Mouse (Mus musculus): ENCODE results near the gene Tbc1d17. TPM values are rescaled to one million over a fixed set of nuclear protein-coding genes. Genes with fewer than 3 reads are reported as not detected.

Gene Tbc1d17
- total RNA-seq, 2 experiments from 2014 or later, result 13.6 to 19.2 TPM

DNA sequence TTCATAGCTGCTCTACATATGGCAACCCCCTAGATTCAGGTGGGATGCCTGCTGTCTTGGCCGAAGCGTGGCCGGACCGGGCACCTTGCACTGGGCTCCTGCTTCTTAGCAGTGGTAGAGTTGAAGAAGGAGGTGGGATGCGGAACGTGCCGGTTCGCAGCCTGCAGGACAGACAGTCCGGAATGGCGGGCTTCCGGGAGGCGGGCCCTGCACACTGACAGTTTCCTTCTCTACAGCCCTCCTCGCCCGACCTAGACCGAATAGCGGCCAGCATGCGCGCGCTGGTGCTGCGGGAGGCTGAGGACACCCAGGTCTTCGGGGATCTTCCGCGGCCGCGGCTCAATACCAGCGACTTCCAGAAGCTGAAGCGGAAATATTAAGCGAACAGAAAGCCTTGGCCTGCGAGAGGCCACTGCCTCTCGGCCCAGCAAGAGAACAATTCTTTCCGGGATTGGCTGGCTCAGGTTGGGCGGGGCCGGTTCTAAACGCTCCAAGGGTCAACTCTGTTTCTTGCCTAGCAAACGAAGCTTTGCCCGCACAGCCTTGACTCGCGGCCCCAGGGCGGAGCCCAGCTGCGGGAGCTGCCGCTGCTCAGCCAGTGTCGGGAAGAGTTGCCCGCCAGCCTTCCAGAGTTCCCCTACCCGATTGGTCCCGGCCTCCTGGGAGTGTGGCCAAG, 5.6 kb upstream of the Tbc1d17 start:
- peak; percentile 25; the same call in 1 of the 2 replicates for ATAC-seq (replicated peaks; ENCODE audit: poor library complexity)

DNA sequence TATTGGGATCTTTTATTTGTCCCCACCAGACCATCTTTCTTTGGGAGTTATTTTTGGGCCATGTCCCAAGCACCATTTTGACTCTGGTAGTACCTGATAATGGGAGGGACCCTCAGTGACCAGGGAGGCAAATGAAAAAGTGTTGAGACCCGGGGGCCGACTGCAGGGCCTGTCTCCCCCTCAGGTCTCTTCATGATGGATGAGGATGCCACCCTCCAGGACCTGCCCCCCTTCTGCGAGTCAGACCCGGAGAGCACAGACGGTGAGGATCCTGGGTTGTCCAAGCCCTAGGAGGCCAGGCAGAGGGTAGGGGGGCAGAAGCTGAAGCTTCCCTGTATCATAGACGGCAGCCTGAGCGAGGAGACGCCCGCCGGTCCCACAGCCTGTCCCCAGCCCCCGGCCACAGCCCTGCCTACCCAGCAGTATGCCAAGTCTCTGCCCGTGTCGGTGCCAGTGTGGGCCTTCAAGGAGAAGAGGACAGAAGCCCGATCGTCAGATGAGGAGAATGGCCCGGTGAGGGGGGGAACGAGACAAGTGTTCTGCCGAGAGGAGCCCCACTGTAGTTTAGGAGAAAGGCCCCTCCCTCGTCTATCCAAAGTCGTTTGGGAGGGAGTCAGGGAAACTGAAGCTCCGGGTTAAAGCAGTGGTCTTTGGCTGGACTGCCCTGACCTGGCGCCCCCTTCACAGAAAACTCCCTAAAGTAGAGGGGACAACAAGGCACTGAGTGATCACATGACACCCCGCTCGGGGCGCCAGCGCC, 4.9 kb upstream of the Tbc1d17 start:
- no peak for ATAC-seq (replicated peaks; ENCODE audit: poor library complexity)

DNA sequence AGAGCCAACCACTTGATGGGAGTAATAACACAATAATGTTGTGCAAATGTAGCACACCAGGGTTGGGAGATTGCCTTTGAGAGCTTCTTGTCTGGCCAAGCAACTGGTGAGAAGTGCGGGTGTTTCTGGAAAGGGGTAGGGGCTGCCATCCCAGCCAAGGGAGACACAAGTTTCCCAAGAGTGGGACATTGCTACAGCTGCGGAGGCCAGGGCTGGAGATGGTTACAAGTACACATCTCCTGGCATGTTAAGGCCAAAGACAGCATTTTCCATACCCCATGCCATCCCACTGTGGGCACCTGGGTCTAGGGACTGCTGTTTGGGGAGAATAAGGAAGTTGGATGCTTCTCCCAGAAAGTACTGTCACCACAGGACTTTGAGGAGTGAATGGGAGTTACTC, 4.2 kb upstream of the Tbc1d17 start:
- ATAC-seq (replicated peaks; ENCODE audit: poor library complexity), result no peak

DNA sequence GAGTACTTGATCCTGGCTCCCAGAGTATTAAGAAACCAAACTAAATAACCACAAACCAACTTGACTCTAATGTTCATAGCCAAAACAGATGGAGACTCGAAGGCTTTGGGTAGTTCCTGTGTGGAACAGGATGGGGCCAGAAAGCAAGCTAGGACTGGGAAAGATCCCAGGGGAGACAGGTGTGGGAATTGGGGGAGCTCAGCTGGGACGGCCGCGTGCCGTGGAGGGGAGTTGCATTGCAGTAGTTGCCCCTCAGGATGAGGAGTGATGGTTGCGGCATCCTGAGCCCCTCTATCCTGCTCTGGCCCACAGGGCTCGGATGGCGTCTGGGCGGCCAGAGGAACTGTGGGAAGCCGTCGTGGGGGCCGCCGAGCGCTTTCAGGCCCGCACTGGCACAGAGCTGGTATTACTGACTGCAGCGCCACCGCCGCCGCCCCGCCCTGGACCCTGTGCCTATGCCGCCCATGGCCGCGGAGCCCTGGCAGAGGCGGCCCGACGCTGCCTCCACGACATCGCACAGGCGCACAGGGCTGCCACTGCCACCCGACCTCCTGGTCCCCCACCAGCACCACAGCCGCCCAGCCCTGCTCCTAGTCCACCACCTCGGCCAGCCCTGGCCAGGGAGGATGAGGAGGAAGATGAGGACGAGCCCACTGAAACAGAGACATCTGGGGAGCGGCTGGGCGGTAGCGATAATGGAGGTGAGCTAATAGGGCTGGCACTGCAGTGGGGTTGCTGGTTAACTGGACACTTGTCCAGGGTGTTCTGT, 3.6 kb upstream of the Tbc1d17 start:
- no peak for ATAC-seq (replicated peaks; ENCODE audit: poor library complexity)

DNA sequence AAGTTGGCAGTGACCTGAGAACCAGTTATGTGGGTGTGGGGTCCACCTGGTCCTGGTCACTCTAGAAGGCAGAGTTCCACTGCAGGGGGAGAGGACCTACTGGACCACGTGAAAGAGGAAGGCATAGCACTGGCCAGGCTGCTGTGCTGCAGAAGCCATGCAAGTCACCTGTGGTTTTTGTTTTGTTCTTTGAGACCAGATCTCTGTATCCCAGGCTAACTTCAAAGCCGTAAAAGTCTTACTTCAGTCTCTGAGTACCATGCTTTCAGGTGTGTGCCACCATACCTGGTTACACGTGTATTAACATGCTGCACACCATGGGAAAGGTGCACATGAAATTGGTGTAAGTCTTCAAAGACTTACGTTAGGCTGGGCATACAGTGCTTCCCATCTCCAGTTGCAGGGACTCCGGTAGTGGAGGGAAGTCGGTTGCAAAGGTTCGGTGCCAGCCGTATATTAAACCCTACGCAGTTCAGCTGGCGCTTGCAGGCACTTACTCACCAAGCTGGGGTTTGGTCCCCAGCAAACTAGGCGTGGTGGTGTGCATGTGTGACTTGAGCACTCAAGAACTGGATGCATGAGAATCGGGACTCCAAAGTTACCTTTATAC, 2.9 kb upstream of the Tbc1d17 start:
- no peak for ATAC-seq (replicated peaks; ENCODE audit: poor library complexity)

DNA sequence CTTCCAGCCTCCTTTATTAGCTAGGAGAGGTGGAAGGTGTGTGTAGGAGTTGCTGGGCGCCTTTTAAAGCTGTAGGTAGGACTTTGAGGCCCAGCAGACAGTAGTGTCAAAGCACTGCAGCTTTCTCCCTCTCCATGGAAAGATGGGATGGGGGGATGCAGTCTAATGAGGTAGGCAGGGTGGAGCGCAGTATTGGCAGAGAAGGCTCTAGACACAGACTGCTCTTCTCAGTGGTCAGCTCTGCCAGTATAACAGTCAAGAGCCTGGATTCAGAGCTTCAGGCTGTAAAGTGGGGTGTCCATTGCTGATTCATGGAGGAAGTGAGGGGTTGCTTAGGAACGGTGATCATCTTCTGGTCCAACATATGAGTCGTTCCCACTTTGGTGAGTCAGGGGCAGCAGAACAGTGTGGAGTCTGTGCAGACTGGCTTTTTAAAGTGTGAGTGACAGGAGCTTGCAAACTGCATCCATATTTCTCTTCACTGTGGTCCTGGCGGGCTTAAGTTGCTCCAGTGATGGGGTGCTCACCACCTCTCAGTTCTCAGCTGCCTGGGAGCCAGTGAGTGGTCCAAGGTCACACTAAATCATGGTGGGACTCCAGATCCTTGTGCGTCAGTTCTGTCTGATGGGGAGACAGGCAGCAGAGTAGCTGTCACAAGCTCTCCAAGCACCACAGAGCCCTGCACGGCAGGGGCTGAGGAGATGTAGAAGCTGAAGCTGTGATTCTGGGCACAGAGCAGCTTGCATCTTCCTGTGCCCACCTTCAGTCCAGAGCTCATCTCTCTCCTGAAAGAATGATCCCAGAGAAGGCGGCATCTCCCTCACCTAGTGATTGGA, 2.1 kb upstream of the Tbc1d17 start:
- no peak for ATAC-seq (replicated peaks; ENCODE audit: poor library complexity)

DNA sequence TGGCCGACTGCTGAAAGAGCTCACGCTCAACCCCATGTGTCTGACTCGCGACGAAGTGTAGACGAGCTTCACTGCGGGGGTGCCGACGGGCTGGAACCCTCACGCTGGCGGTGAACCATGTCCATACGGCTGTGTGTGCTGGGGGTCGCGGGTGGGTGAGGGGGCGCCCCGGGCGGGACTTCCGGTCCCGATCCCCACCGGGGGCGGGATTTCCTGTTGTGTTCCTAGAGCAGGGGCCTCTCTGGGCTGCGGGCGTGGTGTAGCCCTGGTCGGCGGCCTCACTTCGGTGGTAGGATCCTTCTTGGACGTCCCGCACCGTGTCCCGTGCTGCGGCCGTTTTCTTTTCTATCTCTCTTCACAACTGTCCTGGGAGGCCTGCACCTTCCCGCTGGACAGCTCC, 1.3 kb upstream of the Tbc1d17 start:
- 0 out of 2 replicates have a peak, but pooled peaks have one; percentile 4 for ATAC-seq (replicated peaks; ENCODE audit: poor library complexity)

DNA sequence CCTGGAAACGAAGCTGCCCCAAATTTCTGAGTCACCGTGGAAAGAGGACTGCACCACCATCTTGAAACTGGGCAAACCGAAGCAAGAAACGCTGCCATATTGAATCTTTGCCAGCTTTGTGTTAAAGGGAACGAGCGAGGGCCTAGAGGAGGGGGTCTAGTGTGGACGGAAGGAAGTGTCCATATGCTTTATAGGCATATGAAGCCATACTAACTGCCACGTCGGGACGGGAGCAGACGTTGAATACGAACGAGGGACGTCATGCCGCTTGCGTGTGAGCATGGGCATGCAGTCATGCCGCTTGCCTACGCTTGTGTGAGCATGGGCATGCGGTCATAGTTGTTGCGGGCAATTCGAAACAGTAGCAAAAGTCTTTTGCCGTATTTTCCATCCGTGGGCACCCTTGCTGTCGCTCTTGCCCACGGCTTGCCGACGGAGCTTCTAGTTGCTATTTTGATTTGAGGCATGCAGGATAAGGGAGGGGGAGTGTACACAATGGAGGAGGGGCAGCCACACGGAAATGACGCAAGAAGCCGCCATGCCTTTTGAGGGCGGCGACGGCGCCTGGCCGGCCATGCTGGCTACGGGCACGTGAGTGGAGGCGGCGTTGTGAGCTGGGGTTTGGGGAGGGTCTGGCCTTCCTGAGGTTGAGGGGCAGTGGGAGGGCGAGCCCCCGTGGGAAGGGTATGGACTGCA, 685 bp upstream of the Tbc1d17 start:
- peak; percentile 52 for ATAC-seq (replicated peaks; ENCODE audit: poor library complexity)

DNA sequence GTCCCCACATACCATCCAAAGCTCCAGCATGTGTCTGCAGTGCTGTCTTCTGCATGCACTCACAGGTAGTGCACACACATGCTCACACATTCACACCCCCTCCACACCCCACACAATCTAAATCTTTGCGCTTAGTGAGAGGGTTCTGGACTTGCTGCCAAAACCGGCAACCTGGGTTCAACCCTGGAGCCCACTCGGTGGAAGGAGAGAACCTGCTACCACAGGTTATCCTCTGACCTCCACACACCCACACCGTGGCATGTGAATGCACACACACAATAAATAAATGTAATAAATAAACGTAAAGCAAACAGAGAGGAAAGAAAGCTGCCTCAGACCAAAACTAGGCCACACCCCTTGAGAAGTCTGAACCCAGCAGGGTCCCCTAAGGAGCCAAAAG, 1.1 kb downstream of the Tbc1d17 start:
- ATAC-seq (replicated peaks; ENCODE audit: poor library complexity), result no peak

DNA sequence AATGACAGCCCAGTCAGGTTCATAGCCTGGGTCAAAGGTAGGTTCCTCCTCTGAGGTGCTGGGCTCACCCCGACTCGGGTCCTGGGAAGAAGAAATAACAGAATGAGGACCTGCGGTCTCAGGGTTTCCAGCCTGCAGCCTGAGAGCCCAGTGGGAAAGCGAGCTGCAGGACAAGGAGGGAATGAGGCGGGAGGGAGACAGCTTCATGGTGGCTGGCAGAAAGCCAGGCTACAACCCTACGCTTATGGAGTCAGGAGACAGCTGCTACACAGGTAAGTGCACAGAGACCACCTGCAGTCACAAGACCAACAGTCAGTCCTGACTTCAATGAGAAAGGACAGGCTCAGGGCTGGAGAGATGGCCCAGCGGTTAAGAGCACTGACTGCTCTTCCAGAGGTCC, 2.1 kb downstream of the Tbc1d17 start:
- no peak for ATAC-seq (replicated peaks; ENCODE audit: poor library complexity)

DNA sequence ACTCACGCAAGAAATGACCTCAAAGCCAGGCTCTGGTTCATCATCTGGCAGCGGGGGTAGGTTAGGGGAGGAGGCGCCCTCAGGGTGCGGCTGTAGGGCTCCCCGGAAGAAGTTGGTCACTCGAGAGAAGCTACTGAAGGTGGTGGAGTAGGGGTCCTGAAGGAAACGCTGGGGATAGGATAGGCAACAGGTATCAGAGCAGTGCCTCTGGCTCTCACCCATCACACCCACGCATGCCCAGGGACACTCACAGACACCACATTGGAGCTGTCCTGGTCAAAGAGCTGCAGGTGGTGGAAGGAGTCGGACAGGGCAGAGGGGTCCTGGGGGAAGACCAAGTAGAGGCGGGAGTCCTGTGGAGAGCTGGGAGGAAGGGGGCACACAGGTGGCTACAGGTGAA, 3.9 kb downstream of the Tbc1d17 start:
- ATAC-seq (replicated peaks; ENCODE audit: poor library complexity), result no peak

DNA sequence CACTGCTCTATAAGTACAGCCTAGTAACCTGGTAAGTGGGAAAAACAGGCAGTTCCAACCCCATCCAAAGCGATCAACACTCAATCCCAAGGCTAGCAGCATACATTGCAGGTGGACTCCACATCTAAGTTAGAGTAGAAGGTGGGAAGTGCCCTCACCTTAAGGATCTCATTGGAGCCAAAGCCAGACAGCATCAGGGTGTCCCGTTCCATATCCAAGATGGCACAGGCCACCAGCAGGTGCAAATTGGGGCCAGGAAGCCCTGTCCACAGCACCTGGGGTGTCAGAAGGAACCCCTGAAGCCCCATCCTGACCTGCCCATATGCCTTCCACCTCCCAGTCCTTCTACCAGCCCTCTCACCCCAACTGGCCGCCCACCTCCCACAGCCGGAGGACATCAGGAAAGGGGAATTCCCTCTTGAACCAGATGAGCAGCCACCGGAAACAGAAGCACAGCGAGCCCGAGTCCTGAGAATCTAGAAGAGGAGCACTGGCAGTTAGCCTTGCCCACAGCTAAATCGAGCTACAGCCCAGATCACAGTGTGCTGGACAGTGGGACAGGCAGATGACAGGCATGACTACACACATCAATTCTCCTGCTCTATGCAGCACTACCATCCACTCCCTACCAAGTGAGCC, 6.9 kb downstream of the Tbc1d17 start:
- no peak for ATAC-seq (replicated peaks; ENCODE audit: poor library complexity)

DNA sequence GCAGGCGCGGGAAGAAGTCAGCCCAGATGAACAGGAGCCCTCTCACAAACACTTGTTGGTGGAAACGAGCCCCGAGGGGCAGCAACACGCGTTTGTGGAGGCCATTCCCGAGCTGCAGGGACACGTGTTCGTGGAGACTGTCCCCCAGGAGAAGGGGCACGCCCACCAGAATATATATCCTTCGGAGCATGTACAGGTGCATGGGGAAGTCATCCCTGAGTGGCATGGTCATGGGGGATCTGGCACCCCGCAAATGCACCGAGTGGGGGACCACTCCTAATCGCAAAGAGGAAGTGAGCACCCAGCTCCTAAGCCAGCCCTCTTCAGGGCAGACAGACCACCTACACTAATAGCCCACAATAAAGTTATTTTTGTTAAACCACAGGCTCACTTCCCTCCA, 8.5 kb downstream of the Tbc1d17 start:
- ATAC-seq (replicated peaks; ENCODE audit: poor library complexity), result peak; percentile 29

DNA sequence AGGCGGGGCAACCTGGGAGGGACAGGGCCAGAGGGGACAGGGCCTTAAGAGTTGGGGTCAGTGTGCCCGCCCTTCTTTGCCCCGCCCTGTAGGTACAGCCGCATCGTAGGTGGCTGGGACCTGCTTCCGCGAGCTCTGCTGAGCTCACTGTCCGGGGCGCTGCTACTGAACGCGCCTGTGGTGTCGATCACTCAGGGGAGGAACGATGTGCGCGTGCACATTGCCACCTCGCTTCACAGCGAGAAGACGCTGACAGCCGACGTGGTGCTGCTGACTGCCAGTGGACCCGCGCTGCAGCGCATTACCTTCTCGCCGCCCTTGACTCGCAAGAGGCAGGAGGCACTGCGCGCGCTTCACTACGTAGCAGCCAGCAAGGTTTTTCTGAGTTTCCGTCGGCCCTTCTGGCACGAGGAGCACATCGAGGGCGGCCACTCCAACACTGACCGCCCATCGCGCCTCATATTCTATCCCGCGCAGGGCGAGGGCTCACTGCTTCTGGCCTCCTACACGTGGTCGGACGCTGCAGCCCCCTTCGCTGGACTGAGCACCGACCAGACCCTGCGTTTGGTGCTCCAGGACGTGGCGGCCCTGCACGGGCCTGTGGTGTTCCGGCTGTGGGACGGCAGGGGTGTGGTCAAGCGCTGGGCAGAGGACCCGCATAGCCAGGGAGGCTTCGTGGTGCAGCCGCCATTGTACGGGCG, 9.2 kb downstream of the Tbc1d17 start:
- peak; percentile 56 for ATAC-seq (replicated peaks; ENCODE audit: poor library complexity)

DNA sequence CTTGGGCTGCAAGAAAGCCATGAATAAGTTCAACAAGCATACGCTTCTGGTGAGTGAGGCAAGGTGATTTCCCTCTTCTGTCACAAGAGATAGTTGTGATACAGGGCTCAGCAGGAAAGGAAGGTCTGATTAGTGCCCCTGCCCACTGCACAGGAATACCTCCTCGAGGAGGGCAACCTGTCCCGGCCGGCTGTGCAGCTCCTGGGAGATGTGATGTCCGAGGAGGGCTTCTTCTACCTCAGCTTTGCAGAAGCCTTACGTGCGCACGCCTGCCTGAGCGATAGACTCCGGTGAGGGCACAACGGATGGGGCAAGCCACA, 9.7 kb downstream of the Tbc1d17 start:
- ATAC-seq (replicated peaks; ENCODE audit: poor library complexity), result no peak

DNA sequence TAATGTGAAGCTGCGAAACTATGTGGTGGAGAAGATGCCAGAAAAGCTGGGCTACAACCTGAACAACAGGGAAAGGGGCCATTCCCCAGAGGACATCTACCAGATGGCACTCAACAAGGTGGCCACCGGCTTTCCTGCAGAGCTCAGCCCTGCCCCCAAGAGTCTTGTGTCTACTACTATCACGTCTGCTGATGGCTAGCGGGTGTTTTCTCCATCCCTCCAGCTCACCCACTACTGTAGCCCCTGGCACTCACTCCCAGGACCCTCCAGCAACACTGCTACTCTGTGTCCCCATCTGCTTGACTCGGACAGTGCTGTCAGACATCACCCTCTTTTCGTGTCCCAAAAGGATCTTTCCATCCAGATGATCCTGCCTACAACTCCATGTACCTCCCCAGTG, 10.8 kb downstream of the Tbc1d17 start:
- ATAC-seq (replicated peaks; ENCODE audit: poor library complexity), result no peak

DNA sequence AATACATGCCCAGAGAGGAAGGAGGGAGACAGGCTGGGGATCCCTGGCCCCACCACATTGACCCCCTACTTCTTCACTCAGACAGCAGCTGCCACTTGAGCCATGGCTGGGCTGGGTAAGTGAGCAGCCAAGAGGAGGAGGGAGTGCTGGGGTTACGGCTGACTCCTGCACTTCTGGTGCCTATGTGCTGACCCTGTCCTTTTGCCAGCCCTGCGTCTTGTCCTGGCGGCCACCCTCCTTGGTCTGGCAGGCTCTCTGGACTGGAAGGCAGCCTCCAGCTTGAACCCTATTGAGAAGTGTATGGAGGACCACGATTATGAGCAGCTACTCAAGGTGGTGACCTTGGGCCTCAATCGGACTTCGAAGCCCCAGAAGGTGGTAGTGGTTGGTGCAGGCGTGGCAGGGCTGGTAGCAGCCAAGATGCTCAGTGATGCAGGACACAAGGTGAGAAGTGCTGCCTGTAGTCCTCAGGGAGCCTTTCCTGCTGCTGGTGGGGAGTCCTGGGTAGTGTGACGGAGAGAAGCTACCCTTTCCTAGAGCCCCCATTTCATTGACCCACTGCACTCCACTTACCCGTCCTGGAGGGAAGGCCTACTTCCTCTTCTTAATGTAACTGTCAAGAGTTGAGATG, 12.3 kb downstream of the Tbc1d17 start:
- no peak for ATAC-seq (replicated peaks; ENCODE audit: poor library complexity)

DNA sequence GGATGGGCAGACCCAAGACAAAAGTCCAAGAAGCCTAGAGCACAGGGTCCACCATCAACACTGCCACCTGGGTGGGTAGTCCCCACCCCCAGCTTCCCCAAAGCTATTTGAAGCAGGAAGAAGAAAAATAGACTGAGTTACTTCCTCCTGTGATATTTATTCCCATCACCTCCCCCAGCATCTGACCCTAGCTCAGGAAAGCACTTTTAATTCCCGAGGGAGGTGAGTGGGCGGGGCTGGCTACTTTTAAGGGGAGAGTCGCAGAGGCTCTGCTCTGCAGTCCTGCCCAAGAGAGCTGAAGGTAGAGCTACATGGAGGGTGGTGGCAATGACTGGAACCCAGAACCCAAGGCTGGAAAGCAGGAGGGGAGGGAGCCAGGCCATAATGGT, 12.9 kb downstream of the Tbc1d17 start:
- no peak for ATAC-seq (replicated peaks; ENCODE audit: poor library complexity)

All from megakaryocyte progenitor cell, adult 5-6 weeks (primary cell).